Mouse (Mus musculus) midbrain, embryonic 10.5 days (tissue): ENCODE data around the gene Slc25a13. TPM values are rescaled to one million over a fixed set of nuclear protein-coding genes. Genes with fewer than 3 reads are reported as not detected.
A peak's percentile ranks its signal among the peaks of the same experiment; 100 is the strongest.

Source experiments
- DNase-seq: peaks from one replicate; pipeline ENCODE4 v3.0.0-alpha.2; 2017; ENCODE audit warnings: low spot score
- H3K27ac ChIP-seq: fragments of 300-500 bp; sonication (generic); replicated peaks from 2 replicates; pipeline ENCODE4 v1.5.1; 2016; ENCODE audit warnings: mild to moderate bottlenecking
- H3K27me3 ChIP-seq: fragments of 300-500 bp; sonication (generic); 2 replicates; pipeline ENCODE4 v1.6.1; 2016; ENCODE audit warnings: low read depth, mild to moderate bottlenecking; ENCODE audit not compliant: poor library complexity, severe bottlenecking
- H3K36me3 ChIP-seq: fragments of 300-500 bp; sonication (generic); 2 replicates; pipeline ENCODE4 v1.6.1; 2016; ENCODE audit warnings: mild to moderate bottlenecking, moderate library complexity
- H3K4me1 ChIP-seq: fragments of 300-500 bp; sonication (generic); 2 replicates; pipeline ENCODE4 v1.6.1; 2016
- H3K4me3 ChIP-seq: fragments of 300-500 bp; sonication (generic); 2 replicates; pipeline ENCODE4 v1.5.1; 2016; ENCODE audit warnings: mild to moderate bottlenecking, moderate library complexity
- H3K9me3 ChIP-seq: fragments of 300-500 bp; sonication (generic); replicated peaks from 2 replicates; pipeline ENCODE4 v1.6.1; 2016; ENCODE audit warnings: mild to moderate bottlenecking
- WGBS: fragments of 180-500 bp; shearing (Covaris S2); methylation state at CpG from one replicate; pipeline ENCODE4 v1.1.7; 2016; 5-methylcytosine and 5-hydroxymethylcytosine counted together
- polyA plus RNA-seq: library from polyadenylated mRNA; unstranded; fragments of >200 nt; fragmentation: Nextera tagmentation; extraction: Ambion mirVana; gene quantifications from 2 replicates; pipeline ENCODE4 v1.2.1, GENCODE M21; 2016

Slc25a13 gene
- 42.9 and 47.4 TPM in 2 replicates for polyA plus RNA-seq

DNA sequence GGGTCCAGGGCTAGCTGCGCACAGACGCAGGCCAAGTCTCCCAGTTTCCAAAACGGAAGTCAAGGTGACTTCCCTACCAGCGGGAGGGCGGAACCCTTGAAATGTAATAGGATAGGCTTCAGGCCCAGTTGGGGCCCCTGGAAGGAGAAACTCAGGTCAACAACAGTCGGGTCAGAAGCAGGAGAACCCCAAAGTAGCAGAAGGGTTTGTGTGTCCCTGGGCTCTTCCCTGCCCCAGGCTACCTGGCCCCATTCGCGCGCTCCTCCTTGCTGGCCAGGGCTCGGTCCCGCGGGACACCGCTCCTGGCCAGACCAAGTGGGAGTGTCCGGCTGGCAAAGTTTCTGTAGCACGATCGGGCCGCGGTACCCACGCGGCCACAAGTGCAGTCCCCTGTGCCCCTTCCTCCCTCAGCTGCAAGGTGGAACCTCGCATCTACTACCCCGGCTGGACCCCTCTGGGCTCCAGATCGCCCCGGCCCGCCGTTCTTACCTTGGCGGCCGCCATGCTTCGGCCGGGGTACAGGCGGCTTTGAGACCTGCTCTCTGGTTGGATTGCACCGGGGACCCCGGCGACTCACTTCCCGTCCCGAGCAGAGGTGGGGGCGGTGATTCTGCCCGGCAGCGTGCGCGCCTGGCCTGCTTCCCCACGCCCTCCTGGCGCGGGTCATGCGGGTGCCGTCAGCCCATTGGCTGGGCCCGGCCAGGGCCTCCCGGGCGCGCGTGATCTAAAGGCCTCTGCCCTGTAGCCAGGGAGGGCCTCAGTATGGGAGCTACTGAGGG, at the start of gene Slc25a13:
TSS of gene Slc25a13 (minus strand) at position 667 of the 779 bp plus-strand sequence.
- under 1% methylated on average over 51 of the region's 51 CpGs for WGBS
- peak within 1 kb of the TSS; percentile 79 for H3K4me3 ChIP-seq
- H3K4me1 ChIP-seq: peaks cover 21% of the 10 kb centered on the region
- no peaks in the 10 kb centered on the region; the same call in 1 of the 2 replicates for H3K27me3 ChIP-seq
- H3K36me3 ChIP-seq: no peaks in the 10 kb centered on the region
- DNase-seq: peak; percentile 87
- H3K9me3 ChIP-seq: no peaks in the 10 kb centered on the region
- H3K27ac ChIP-seq: peak within 1 kb of the TSS; percentile 94

DNA sequence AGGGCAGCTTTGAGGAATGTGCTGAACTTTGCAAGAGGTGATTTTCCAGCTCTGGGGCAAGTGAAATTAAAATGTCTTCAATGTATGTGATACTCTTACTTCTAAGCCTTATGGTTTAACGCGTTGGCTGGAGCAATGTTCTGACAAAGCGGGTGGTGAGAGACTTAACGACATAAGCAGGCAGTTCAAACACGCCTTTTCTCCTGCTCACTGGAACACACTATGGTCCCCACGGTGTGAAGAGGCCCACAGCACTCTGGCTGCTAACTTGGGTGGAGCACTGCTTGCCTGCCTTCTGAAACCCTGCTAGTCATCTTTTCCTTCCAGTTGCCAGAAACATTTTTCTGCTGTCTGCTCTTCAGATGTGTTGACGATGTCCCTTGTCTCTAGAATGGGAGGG, 48.8 kb upstream of the Slc25a13 start:
- no peak for DNase-seq
- Histone ChIP-seq H3K4me3 (no peak overlapping the region), H3K4me1 (no peaks in the 10 kb centered on the region), H3K9me3 (no peaks in the 10 kb centered on the region), H3K27me3 (no peaks in the 10 kb centered on the region), H3K36me3 (no peaks in the 10 kb centered on the region), H3K27ac (no peak overlapping the region)
- 92% methylated on average over 7 of the region's 7 CpGs for WGBS

DNA sequence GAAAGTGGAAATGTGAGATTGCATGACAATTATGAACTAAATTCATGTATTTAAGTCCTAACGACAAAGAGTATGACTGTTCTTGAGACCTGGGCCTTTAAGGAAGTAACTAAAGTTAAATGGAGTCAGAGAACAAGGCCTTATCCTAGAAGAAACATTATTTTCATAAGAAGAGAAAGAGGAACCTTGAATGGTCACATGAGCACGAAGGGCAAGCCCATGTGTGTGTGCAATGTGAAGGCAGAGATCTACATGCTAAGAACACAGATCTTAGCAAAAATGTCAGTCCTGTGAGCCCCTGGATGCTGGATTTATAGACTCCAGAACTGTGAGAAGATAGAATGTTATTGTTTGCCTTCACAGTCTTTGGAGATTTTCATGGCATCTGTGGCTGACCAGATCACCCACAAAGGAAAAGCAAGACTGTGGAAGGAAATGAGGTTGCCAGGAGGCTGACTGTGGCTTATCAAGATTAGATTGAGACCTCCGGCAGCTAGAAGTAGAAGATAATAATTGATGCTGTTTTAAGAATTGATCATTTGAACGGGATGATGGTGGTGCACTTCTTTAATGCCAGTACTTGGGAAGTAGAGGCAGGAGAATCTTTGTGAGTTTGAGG, 46.4 kb upstream of the Slc25a13 start:
- no peak overlapping the region for H3K27ac ChIP-seq
- no peaks in the 10 kb centered on the region for H3K36me3 ChIP-seq
- H3K4me1 ChIP-seq: no peaks in the 10 kb centered on the region
- H3K27me3 ChIP-seq: no peaks in the 10 kb centered on the region
- no peaks in the 10 kb centered on the region for H3K9me3 ChIP-seq
- DNase-seq: no peak
- WGBS: 86% methylated on average over 4 of the region's 4 CpGs
- no peak overlapping the region for H3K4me3 ChIP-seq

DNA sequence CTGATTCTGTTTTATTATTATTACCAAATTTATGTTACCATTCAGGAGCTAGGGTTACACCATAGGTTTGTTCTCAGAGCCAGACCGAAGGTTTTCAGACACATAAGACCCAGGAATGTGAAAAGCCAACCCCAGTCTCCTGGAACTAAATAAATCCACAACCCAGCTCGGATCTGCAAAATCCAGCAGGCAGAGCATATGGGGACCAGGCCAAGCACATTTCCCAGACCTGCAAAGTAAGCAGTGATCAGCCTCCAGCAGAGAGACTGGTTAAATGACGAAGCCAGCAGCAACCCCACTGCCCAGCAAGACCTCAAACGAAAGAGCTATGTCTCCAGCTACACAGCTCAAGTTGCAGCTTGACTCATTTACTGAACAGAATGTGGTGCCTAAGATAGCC, 43.9 kb upstream of the Slc25a13 start:
- DNase-seq: no peak
- no peaks in the 10 kb centered on the region for H3K27me3 ChIP-seq
- H3K9me3 ChIP-seq: no peaks in the 10 kb centered on the region
- H3K27ac ChIP-seq: no peak overlapping the region
- no peaks in the 10 kb centered on the region for H3K36me3 ChIP-seq
- no peaks in the 10 kb centered on the region for H3K4me1 ChIP-seq
- H3K4me3 ChIP-seq: no peak overlapping the region
- WGBS: 67% methylated on average over 4 of the region's 4 CpGs

DNA sequence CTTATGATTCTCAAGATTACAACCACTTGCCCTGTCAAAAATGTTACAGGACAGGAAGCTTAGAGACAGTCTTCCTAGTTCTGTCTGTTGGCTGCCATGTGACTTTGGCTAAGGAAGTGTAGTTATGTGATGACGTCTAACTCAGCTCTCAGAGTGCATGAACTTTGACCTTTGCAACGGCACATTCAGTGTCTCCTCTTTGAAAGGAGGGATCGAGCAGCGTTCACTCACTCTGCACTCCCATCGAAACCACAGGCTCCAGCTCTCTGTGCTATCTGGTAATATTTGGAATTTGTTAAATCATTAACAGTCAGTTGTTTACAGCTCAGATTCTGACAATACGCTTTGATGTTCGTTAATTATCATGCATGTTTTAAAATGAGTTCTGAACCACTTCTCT, 31.5 kb upstream of the Slc25a13 start:
- no peak overlapping the region for H3K27ac ChIP-seq
- no peaks in the 10 kb centered on the region for H3K36me3 ChIP-seq
- no peaks in the 10 kb centered on the region for H3K27me3 ChIP-seq
- WGBS: 64% methylated on average over 7 of the region's 7 CpGs
- no peaks in the 10 kb centered on the region for H3K4me1 ChIP-seq
- DNase-seq: no peak
- H3K4me3 ChIP-seq: no peak overlapping the region
- H3K9me3 ChIP-seq: 0 out of 2 replicates have a peak, but pooled peaks cover 4% of the 10 kb centered on the region

DNA sequence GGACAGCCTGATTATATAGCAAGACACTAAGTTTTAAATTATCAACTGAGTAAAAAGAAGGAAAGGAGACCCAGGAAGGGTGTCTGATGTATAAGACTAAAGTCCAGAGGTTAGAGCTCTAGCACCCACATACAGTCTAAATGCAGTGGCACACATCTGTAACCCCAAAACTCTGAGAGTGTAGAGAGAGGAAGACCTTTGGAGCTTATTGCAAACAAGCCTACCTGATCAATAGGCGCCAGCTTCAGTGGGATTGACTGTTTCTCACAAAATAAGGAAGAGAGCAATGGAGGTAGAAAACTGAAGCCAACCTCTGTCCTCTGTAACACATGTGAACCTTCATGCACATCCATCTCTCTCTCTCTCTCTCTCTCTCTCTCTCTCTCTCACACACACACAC, 26.9 kb upstream of the Slc25a13 start:
- WGBS: 64% methylated on average over 1 of the region's 1 CpGs
- no peaks in the 10 kb centered on the region for H3K4me1 ChIP-seq
- no peaks in the 10 kb centered on the region for H3K36me3 ChIP-seq
- H3K27me3 ChIP-seq: no peaks in the 10 kb centered on the region
- 0 out of 2 replicates have a peak, but pooled peaks cover 4% of the 10 kb centered on the region for H3K9me3 ChIP-seq
- DNase-seq: no peak
- no peak overlapping the region for H3K4me3 ChIP-seq
- no peak overlapping the region for H3K27ac ChIP-seq

DNA sequence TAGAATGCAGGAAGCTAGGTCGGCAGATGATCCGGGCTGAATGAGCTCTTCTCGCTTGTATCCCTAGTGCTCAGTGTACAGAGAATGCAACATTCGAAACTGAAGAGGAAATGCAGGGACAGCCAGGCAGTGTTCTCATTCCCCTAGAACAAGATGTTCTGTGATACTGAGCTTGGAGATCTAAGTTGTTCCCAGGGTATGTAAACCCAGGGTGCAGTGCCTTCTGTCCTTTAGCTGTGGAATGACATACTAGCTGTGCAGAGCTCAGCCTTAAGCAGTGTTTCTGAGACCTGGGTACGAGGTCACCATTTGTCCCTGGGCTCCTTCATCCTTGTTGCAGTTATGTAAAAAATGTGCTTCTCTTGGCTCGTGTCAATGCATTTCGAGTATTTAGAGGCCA, 25.1 kb upstream of the Slc25a13 start:
- DNase-seq: no peak
- Histone ChIP-seq H3K4me3 (no peak overlapping the region), H3K9me3 (no peaks in the 10 kb centered on the region), H3K27ac (no peak overlapping the region), H3K4me1 (no peaks in the 10 kb centered on the region), H3K27me3 (no peaks in the 10 kb centered on the region), H3K36me3 (no peaks in the 10 kb centered on the region)
- WGBS: 87% methylated on average over 7 of the region's 7 CpGs

DNA sequence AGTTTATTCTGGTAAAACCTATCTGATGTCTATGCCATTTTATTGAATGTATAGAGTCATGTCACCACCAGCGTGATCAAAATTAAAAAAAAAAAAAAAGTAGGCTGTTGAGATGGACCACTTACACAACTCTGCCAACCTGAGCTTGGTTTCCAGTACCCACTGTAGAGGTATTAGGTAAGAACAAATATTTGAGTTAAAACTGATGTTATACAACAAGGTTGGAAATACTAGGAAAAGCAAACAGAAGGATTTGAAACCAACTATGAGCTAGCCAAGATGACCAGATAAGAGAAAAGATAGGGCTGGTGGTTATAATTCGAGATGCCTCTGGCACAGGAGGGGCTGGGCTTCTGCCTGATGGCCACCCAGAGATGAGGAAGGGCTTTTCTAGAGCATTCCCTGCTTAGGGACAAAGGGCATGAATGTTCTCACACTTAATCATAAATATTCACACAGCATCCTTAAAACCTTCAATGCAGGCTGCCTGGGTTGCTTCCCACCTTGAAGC, 19.9 kb upstream of the Slc25a13 start:
- Histone ChIP-seq H3K27ac (no peak overlapping the region), H3K4me3 (no peak overlapping the region), H3K36me3 (no peaks in the 10 kb centered on the region), H3K9me3 (no peaks in the 10 kb centered on the region), H3K27me3 (no peaks in the 10 kb centered on the region), H3K4me1 (no peaks in the 10 kb centered on the region)
- DNase-seq: no peak
- 96% methylated on average over 2 of the region's 2 CpGs for WGBS

DNA sequence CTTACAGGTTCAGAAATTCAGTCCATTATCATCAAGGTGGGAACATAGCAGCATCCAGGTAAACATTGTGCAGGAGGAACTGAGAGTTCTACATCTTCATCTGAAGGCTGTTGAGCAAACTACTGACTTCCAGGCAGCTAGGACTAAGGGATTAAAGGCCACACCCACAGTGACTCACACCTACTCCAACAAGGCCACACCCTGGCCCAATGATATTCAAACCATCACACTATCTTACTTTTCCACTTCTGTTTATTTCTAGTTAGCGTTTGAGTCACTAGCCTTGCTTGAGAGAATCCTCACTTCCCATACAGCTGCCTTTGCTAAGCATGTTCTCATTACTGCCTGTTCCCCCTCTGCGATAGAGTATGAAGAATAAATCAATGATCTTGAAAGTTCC, 13.3 kb upstream of the Slc25a13 start:
- H3K27ac ChIP-seq: no peak overlapping the region
- no peaks in the 10 kb centered on the region for H3K9me3 ChIP-seq
- H3K4me3 ChIP-seq: no peak overlapping the region
- DNase-seq: no peak
- no peaks in the 10 kb centered on the region for H3K27me3 ChIP-seq
- 93% methylated on average over 2 of the region's 2 CpGs for WGBS
- no peaks in the 10 kb centered on the region for H3K36me3 ChIP-seq
- no peaks in the 10 kb centered on the region for H3K4me1 ChIP-seq

DNA sequence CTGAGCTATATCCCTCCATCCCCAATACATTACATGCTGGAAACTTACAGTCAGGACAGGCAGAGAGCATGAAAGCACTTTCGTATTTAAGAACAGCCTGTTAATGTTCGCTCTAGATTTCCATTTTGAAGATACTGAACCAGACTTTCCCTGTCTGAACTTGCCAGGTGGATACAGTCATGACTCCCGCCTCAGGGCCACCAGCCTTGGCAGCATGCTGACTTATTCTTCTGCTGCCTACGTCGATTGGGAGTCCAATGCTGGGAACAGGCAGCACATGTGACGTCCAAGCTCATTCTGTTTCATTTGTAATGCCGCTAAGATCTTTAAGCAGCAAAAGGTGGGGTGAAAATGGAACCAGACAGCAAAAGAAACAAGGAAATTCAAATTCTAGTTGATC, 5.7 kb upstream of the Slc25a13 start:
- 81% methylated on average over 7 of the region's 7 CpGs for WGBS
- no peak for DNase-seq

DNA sequence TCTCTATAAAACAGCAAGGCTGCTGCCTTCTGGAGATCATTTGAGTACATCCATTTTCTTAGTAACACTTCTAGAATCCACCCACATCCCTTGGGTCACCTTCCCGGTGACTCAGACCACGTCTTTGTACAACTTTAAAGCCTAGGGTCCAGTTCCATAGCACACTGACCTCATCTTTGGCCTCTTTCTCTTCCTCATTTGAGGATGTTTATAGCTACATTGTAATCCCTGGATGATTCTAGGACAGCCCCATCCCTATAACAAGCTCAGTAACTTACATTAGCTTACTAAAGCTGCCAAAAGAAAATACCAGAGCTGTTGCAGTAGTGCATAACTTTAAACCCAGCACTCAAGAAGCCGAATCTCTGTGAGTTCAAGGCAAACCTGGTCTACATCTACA, 3.6 kb upstream of the Slc25a13 start:
- DNase-seq: no peak
- peaks cover 19% of the 10 kb centered on the region for H3K4me1 ChIP-seq
- no peak overlapping the region for H3K4me3 ChIP-seq
- H3K9me3 ChIP-seq: no peaks in the 10 kb centered on the region
- H3K27ac ChIP-seq: no peak overlapping the region
- WGBS: 91% methylated on average over 3 of the region's 3 CpGs
- H3K36me3 ChIP-seq: no peaks in the 10 kb centered on the region
- no peaks in the 10 kb centered on the region; the same call in 1 of the 2 replicates for H3K27me3 ChIP-seq

More for the DNA sequence above, 5.7 kb upstream of the Slc25a13 start:
- H3K27ac ChIP-seq: no peak overlapping the region
- no peaks in the 10 kb centered on the region; the same call in 1 of the 2 replicates for H3K27me3 ChIP-seq
- H3K4me3 ChIP-seq: no peak overlapping the region
- H3K36me3 ChIP-seq: no peaks in the 10 kb centered on the region
- no peaks in the 10 kb centered on the region for H3K9me3 ChIP-seq
- H3K4me1 ChIP-seq: no peaks in the 10 kb centered on the region

DNA sequence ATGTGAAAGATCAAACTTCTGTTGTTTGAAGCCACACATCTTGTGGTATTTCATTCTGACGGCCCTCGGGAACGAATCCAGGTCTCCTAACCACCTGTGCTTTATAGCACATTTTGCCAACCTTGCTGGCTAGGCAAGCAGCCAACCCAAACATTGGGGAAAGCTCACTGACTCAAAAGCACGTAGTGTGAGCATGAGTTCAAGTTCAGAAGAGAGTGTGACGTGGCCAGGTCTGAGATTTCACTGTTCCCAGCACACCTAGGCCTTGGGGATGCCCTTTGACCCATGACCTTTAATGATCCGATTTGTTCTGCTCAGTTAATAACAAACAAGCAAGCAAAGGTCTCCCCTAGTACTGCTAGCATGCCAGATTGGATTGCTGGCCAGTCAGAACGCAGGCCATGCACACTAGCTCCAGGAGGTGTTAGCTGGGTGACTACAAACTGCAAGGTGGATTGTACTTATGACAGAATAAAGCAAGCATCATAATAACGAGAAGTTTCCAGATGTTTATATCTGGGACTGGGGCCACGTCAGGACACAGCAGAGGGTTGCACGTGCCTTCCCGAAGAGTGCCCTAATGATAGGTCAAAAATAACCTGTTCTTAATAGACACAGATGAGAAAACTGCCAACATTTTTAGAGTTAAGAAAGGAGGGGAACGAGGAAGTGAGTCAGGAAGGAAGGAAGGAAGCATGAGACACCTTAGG, 2.8 kb upstream of the Slc25a13 start:
- Histone ChIP-seq H3K36me3 (no peaks in the 10 kb centered on the region), H3K4me1 (peaks cover 21% of the 10 kb centered on the region), H3K4me3 (no peak overlapping the region), H3K27ac (no peak overlapping the region), H3K27me3 (no peaks in the 10 kb centered on the region; the same call in 1 of the 2 replicates), H3K9me3 (no peaks in the 10 kb centered on the region)
- WGBS: 85% methylated on average over 12 of the region's 12 CpGs
- DNase-seq: no peak
